In the genomic region with DNA sequence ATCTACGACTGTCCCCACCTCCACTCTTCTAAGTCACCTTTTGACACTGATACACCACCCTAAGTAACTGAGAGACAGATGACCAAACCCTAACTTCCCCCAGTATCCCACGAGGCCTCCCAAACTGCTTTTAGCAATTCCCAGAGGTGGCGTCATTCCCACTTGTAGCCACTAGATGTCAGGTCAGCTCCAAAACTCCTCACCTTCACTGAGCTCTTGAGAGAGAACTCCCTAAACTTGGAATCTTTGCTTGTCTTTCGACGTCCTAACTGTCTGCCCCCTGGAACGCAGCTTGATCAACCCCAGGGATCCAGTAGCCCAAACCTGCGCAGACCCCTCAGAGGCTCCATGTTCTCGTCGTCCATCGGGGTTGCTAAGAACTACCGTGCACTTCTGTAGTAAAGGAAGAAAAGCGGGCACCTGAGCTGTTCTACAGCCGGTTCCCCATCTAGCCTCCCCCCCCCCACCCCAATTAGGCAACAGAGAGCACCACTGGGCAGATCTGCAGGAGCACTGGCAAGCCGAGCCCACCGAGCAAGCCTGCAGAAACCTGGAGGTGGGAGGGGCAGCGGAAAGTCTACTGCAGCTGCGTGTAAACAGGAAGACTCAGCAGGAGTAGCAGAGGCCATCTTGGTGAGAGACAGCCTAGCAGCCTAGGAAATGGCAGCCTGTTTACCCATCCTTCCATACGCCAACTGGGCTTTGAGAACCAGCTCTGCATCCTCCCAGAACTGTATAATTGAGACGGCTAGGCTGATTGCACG, we compare ENCODE assay signal across 9 mouse cellular contexts. TPM values are rescaled to one million over a fixed set of nuclear protein-coding genes. Genes with fewer than 3 reads are reported as not detected.
DNase-seq lines count a peak whose midpoint lies in the region; ATAC-seq and TF ChIP-seq lines count a peak whose summit lies in the region.
"Had no signal": no experiment of that assay in that cellular context is flagged by ENCODE, and none has a peak within 500 bp of the region (broad histone marks: within the 10 kb centered on the region; RNA-seq: fewer than 3 reads in every experiment).

No protein-coding gene starts in this region.

- 0 out of 2 replicates have a peak overlapping the region, but pooled peaks have one; percentile 0 for H3K27ac ChIP-seq in ES-E14 (ENCODE audit: insufficient read depth, low read depth, low read length, poor library complexity, severe bottlenecking)
- no peak overlapping the region for H3K27ac ChIP-seq in forebrain, postnatal 0 days (ENCODE audit: low read depth, low read length)
- no peak overlapping the region for H3K27ac ChIP-seq in kidney, postnatal 0 days
- H3K27ac ChIP-seq in liver, postnatal 0 days (ENCODE audit: low read depth) = no peak overlapping the region

- peak; percentile 6; the same call in 1 of the 2 replicates for ATAC-seq in forebrain, postnatal 0 days
- 0 out of 2 replicates have a peak, but pooled peaks have one; percentile 7 for ATAC-seq in kidney, postnatal 0 days (replicated peaks; ENCODE audit: low FRiP score, low read depth)
- ATAC-seq in liver, postnatal 0 days = no peak

- no peak for TF ChIP-seq EP300 in liver, postnatal 0 days (IDR thresholded peaks at IDR 0.05; ENCODE audit: low read depth)

- 0 out of 4 replicates have a peak overlapping the region, but pooled peaks of 1 of the 2 experiments have one; percentile 3 for H3K4me3 ChIP-seq in ES-E14 (ENCODE audit: insufficient read depth in 1 of 2, low read depth in 1 of 2, low read length in 2 of 2, poor library complexity in 1 of 2, severe bottlenecking in 1 of 2)
- H3K4me3 ChIP-seq in forebrain, postnatal 0 days (ENCODE audit: low read depth, low read length) = no peak overlapping the region
- H3K4me3 ChIP-seq in kidney, postnatal 0 days (replicated peaks; ENCODE audit: low read depth, low read length) = no peak overlapping the region
- H3K4me3 ChIP-seq in liver, postnatal 0 days (ENCODE audit: low read depth, low read length) = no peak overlapping the region

- peak overlapping the region; percentile 34; the same call in 1 of the 2 replicates for H3K9ac ChIP-seq in ES-E14 (ENCODE audit: insufficient read depth, low read depth, low read length, poor library complexity, severe bottlenecking)
- H3K9ac ChIP-seq in forebrain, postnatal 0 days = no peak overlapping the region
- H3K9ac ChIP-seq in kidney, postnatal 0 days (ENCODE audit: low read depth, low read length) = no peak overlapping the region
- H3K9ac ChIP-seq in liver, postnatal 0 days (replicated peaks) = no peak overlapping the region

- WGBS in forebrain, postnatal 0 days = 34% methylated on average over 20 of the region's 20 CpGs
- WGBS in kidney, postnatal 0 days = 37% methylated on average over 20 of the region's 20 CpGs
- WGBS in liver, postnatal 0 days (ENCODE audit: insufficient replicate concordance) = 35% methylated on average over 20 of the region's 20 CpGs

- in situ Hi-C loops in ES-E14 (cut with MboI; ENCODE audit: low sequenced_read_pairs in 2 of 2, unreplicated experiment in 2 of 2) = no loop called here

- no peaks in the 10 kb centered on the region for H3K27me3 ChIP-seq in forebrain, postnatal 0 days (ENCODE audit: insufficient read depth, low read length)
- H3K27me3 ChIP-seq in kidney, postnatal 0 days (ENCODE audit: insufficient read depth, low read length) = no peaks in the 10 kb centered on the region
- H3K27me3 ChIP-seq in liver, postnatal 0 days (ENCODE audit: insufficient read depth, low read length) = no peaks in the 10 kb centered on the region

- peak; percentile 91 for TF ChIP-seq CTCF in forebrain, postnatal 0 days (IDR thresholded peaks at IDR 0.05; ENCODE audit: low read depth)
- peak; percentile 83 for TF ChIP-seq CTCF in kidney, postnatal 0 days (IDR thresholded peaks at IDR 0.05; ENCODE audit: low read depth)
- peak; percentile 84 for TF ChIP-seq CTCF in liver, postnatal 0 days (IDR thresholded peaks at IDR 0.05; ENCODE audit: low read depth)

- DNase-seq in gastrocnemius, adult 18-20 months (ENCODE audit: low spot score) = peak; percentile 66
- no peak for DNase-seq in gastrocnemius, postnatal 25 days
- peak; percentile 81 for DNase-seq in ES-E14 (ENCODE audit: low read depth, low spot score)
- peak; percentile 54 for DNase-seq in cerebellum, adult 11 months
- peak; percentile 86 for DNase-seq in forebrain, postnatal 0 days
- peak; percentile 86 for DNase-seq in kidney, postnatal 0 days (ENCODE audit: low spot score)
- peak; percentile 60 for DNase-seq in liver, postnatal 0 days
- peak; percentile 81 for DNase-seq in retina, postnatal 1 day

- peaks cover 10 to 16% of the 10 kb centered on the region in 2 experiments; a peak in 3 of 4 replicates for H3K4me1 ChIP-seq in ES-E14 (ENCODE audit: control insufficient read depth in 2 of 2, insufficient read depth in 2 of 2, low read length in 2 of 2, poor library complexity in 1 of 2)
- H3K4me1 ChIP-seq in forebrain, postnatal 0 days (ENCODE audit: insufficient read depth) = 0 out of 2 replicates have a peak, but pooled peaks cover 5% of the 10 kb centered on the region
- H3K4me1 ChIP-seq in kidney, postnatal 0 days (replicated peaks; ENCODE audit: insufficient read depth, low read length) = no peaks in the 10 kb centered on the region; the same call in 1 of the 2 replicates
- no peaks in the 10 kb centered on the region for H3K4me1 ChIP-seq in liver, postnatal 0 days (ENCODE audit: insufficient read depth)

- no peaks in the 10 kb centered on the region for H3K9me3 ChIP-seq in ES-E14 (ENCODE audit: control insufficient read depth, insufficient read depth, low read depth, low read length)
- H3K9me3 ChIP-seq in forebrain, postnatal 0 days (ENCODE audit: low read length) = no peaks in the 10 kb centered on the region
- H3K9me3 ChIP-seq in kidney, postnatal 0 days (replicated peaks; ENCODE audit: low read length) = no peaks in the 10 kb centered on the region
- H3K9me3 ChIP-seq in liver, postnatal 0 days (ENCODE audit: low read length) = no peaks in the 10 kb centered on the region

- H3K4me2 ChIP-seq in forebrain, postnatal 0 days (ENCODE audit: low read depth) = no peak overlapping the region
- no peak overlapping the region for H3K4me2 ChIP-seq in kidney, postnatal 0 days (ENCODE audit: low read length)
- no peak overlapping the region for H3K4me2 ChIP-seq in liver, postnatal 0 days (ENCODE audit: low read depth, low read length)

- H3K36me3 ChIP-seq in ES-E14 (ENCODE audit: control insufficient read depth, insufficient read depth, low read length, poor library complexity, severe bottlenecking) = no peaks in the 10 kb centered on the region
- H3K36me3 ChIP-seq in forebrain, postnatal 0 days (ENCODE audit: insufficient read depth) = no peaks in the 10 kb centered on the region
- no peaks in the 10 kb centered on the region for H3K36me3 ChIP-seq in kidney, postnatal 0 days (ENCODE audit: insufficient read depth, low read length)
- H3K36me3 ChIP-seq in liver, postnatal 0 days (replicated peaks; ENCODE audit: insufficient read depth, low read length) = no peaks in the 10 kb centered on the region

TF ChIP-seq in ES-E14, 5 proteins besides CTCF, POLR2A, EP300 and RAD21:
- TF ChIP-seq ZNF384 (IDR thresholded peaks at IDR 0.05; ENCODE audit: low read depth, low read length) = no peak
- TF ChIP-seq ZC3H11A (IDR thresholded peaks at IDR 0.05; ENCODE audit: borderline replicate concordance, low read depth, low read length) = peak; percentile 62; the same call in 1 of the 2 replicates
- no peak for TF ChIP-seq HCFC1 (IDR thresholded peaks at IDR 0.05; ENCODE audit: borderline replicate concordance, insufficient read depth, low read length)

RNA-seq across cellular contexts. Expression of gene Lrrc74a, which starts 33.9 kb away (rescaled TPM):
- total RNA-seq in gastrocnemius, adult 18-20 months (2021) = not detected
- not detected for total RNA-seq in gastrocnemius, postnatal 25 days (2021)
- total RNA-seq in ES-E14 (2012; rRNA removed) = not detected in 2 replicates
- not detected in 2 replicates for total RNA-seq in forebrain, postnatal 0 days (2014; rRNA removed)
- not detected in 2 replicates for polyA plus RNA-seq in forebrain, postnatal 0 days (2015; fragmentation: Nextera tagmentation; extraction: Ambion mirVana)
- not detected in 2 replicates for polyA plus RNA-seq in kidney, postnatal 0 days (2015; fragmentation: Nextera tagmentation; extraction: Ambion mirVana)
- not detected in 2 replicates for polyA plus RNA-seq in liver, postnatal 0 days (2015; fragmentation: Nextera tagmentation; extraction: Ambion mirVana)
- total RNA-seq: layer of hippocampus, adult 8-10 months had no signal

RNA-seq across cellular contexts. Expression of gene Angel1, which starts 41.8 kb away (rescaled TPM):
- 1 to 10 TPM; 4.2 TPM for total RNA-seq in gastrocnemius, adult 18-20 months (2021)
- total RNA-seq in gastrocnemius, postnatal 25 days (2021) = 1 to 10 TPM; 3.3 to 3.8 TPM
- 13.7 and 21.7 TPM in 2 replicates for total RNA-seq in ES-E14 (2012; rRNA removed)
- 4.5 and 6.5 TPM in 2 replicates for total RNA-seq in forebrain, postnatal 0 days (2014; rRNA removed)
- 6.2 and 7.1 TPM in 2 replicates for polyA plus RNA-seq in forebrain, postnatal 0 days (2015; fragmentation: Nextera tagmentation; extraction: Ambion mirVana)
- polyA plus RNA-seq in kidney, postnatal 0 days (2015; fragmentation: Nextera tagmentation; extraction: Ambion mirVana) = 6.2 TPM in 2 replicates
- polyA plus RNA-seq in liver, postnatal 0 days (2015; fragmentation: Nextera tagmentation; extraction: Ambion mirVana) = 0.80 and 0.99 TPM in 2 replicates
